Mouse (Mus musculus) thymus, adult 2 months (tissue): ENCODE data around the gene Mrvi1.

ENCODE experiments used
- CTCF ChIP-seq: fragments of 200-500 bp; IDR thresholded peaks from 2 replicates; pipeline ENCODE4 v1.5.1; 2012; ENCODE audit warnings: mild to moderate bottlenecking, control low read depth, low read length, moderate library complexity, borderline replicate concordance; ENCODE audit not compliant: control insufficient read depth, poor library complexity, insufficient read depth; ENCODE audit errors: extremely low read depth
- POLR2A ChIP-seq: fragments of 200-500 bp; IDR thresholded peaks from 2 replicates; pipeline ENCODE4 v1.6.1; 2012; ENCODE audit warnings: mild to moderate bottlenecking, low read length, control low read depth, moderate library complexity; ENCODE audit not compliant: control insufficient read depth, poor library complexity, insufficient read depth; ENCODE audit errors: extremely low read depth

DNA sequence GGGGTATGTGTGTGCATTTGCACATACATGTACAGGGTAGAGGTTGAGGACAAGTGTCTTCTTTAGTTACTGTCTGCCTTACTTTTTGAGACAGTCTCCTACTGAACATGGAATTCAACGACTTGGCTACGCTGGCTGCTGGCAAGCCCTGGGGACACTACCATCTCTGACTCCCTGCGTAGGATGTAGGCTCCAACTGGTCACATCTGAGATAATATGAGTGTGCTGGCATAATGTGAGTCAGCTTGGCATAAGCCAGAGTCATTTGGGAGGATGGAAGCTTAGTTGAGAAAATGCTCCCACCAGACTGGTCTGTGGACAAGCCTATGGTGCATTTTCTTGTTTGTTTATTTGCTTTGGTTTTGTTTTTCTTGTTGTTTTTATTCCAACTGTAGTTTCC is 5.8 kb upstream of the Mrvi1 start:
- TF ChIP-seq CTCF (no peak), POLR2A (no peak)
